Mouse (Mus musculus) MEL (cell line): ENCODE data around the gene Ccdc159.

Experiments
- E2F4 ChIP-seq: IDR thresholded peaks from 2 replicates; pipeline ENCODE4 v1.6.1; 2011; ENCODE audit warnings: low read depth, low read length, improper control_type of control experiment, borderline replicate concordance
- MAX ChIP-seq: IDR thresholded peaks from 2 replicates; pipeline ENCODE4 v1.6.1; 2011; ENCODE audit warnings: low read length, improper control_type of control experiment
- MEF2A ChIP-seq: IDR thresholded peaks from 2 replicates; pipeline ENCODE4 v1.6.1; 2014; ENCODE audit warnings: low read depth, mild to moderate bottlenecking, inconsistent platforms, low read length, improper control_type of control experiment; ENCODE audit not compliant: poor library complexity, insufficient replicate concordance, severe bottlenecking; ENCODE audit errors: extremely low read depth
- POLR2A ChIP-seq, 2 experiments: IDR thresholded peaks; 2 replicates each; pipeline ENCODE4 v1.6.1; 2011 to 2012; ENCODE audit warnings: low read length in 2 of 2, mild to moderate bottlenecking in 2 of 2, control low read depth in 1 of 2, improper control_type of control experiment in 1 of 2, low read depth in 1 of 2, moderate library complexity in 1 of 2; ENCODE audit not compliant: control insufficient read depth in 1 of 2, insufficient read depth in 1 of 2, poor library complexity in 1 of 2
- TAL1 ChIP-seq: IDR thresholded peaks from 2 replicates; pipeline ENCODE4 v1.6.1; 2012; ENCODE audit warnings: mild to moderate bottlenecking, inconsistent platforms, low read length, moderate library complexity, mixed read lengths

DNA sequence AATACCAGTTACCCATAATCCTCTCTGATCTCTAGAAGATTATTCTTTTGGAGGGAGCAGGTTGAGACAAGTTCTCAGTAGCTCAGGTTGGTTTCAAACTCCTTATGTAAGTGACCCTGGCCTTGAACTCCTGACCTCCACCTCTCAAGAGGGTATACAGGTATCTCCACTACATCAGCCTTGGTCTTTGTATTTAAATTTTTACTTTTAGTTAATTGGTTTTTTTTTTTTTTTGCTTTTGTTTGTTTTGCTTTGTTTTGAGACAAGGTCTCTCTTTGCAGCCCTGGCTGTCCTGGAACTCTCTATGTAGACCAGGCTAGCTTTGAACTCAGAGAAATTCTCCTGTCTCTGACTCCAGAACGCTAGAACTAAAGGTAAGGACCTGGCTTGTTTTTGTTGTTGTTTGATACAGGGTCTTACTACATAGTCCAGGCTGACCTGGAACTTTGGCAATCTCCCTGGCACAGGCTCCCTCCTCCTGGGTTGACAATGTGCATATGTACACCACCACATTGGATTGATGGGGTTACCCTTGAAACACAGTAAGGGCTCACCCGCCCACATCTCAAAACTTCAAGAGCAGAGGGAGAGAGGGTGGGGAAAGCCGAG, 3.7 kb upstream of the Ccdc159 start:
- TF ChIP-seq POLR2A (IDR thresholded peaks at IDR 0.05; ENCODE audit: control insufficient read depth in 1 of 2, insufficient read depth in 1 of 2, low read depth in 1 of 2, low read length in 2 of 2, poor library complexity in 1 of 2) (no peak), E2F4 (no peak), MEF2A (no peak), MAX (no peak; the same call in none of the 2 replicates), TAL1 (no peak)
